Mouse (Mus musculus) bone marrow, adult 2 months (tissue): ENCODE results near the gene Slc2a12. TPM values are rescaled to one million over a fixed set of nuclear protein-coding genes. Genes with fewer than 3 reads are reported as not detected.

ENCODE experiments used
- H3K27ac ChIP-seq: fragments of 200-500 bp; 2 replicates; pipeline ENCODE4 v1.5.1; 2012; ENCODE audit warnings: low read depth, mild to moderate bottlenecking, control low read depth, inconsistent platforms, low read length; ENCODE audit not compliant: control insufficient read depth, poor library complexity, insufficient read depth
- H3K4me1 ChIP-seq: fragments of 200-500 bp; 2 replicates; pipeline ENCODE4 v1.6.1; 2011; ENCODE audit warnings: low read length; ENCODE audit not compliant: control insufficient read depth, insufficient read depth
- H3K4me3 ChIP-seq: fragments of 200-500 bp; replicated peaks from 2 replicates; pipeline ENCODE3; 2011; ENCODE audit warnings: mild to moderate bottlenecking, low read depth, low read length, control low read depth; ENCODE audit not compliant: control insufficient read depth
- CTCF ChIP-seq: fragments of 200-500 bp; IDR thresholded peaks from 2 replicates; pipeline ENCODE4 v1.5.1; 2011; ENCODE audit warnings: low read length, control low read depth; ENCODE audit not compliant: control insufficient read depth, insufficient read depth
- POLR2A ChIP-seq: fragments of 200-500 bp; IDR thresholded peaks from 2 replicates; pipeline ENCODE4 v1.6.1; 2011; ENCODE audit warnings: low read depth, mild to moderate bottlenecking, control low read depth, low read length, borderline replicate concordance; ENCODE audit not compliant: control insufficient read depth
- WGBS: fragments of 180-500 bp; shearing (Covaris S2); methylation state at CpG from one replicate; pipeline ENCODE4 v1.1.7; 2018; 5-methylcytosine and 5-hydroxymethylcytosine counted together
- polyA plus RNA-seq: library from polyadenylated mRNA; stranded (reverse); fragments of >200 nt; gene quantifications from 2 replicates; pipeline ENCODE4 v1.2.4, GENCODE M21; 2011; ENCODE audit warnings: low replicate concordance; ENCODE audit not compliant: missing spikeins, insufficient read depth, insufficient read length

Slc2a12 gene
- polyA plus RNA-seq, 1 experiment = not detected

DNA sequence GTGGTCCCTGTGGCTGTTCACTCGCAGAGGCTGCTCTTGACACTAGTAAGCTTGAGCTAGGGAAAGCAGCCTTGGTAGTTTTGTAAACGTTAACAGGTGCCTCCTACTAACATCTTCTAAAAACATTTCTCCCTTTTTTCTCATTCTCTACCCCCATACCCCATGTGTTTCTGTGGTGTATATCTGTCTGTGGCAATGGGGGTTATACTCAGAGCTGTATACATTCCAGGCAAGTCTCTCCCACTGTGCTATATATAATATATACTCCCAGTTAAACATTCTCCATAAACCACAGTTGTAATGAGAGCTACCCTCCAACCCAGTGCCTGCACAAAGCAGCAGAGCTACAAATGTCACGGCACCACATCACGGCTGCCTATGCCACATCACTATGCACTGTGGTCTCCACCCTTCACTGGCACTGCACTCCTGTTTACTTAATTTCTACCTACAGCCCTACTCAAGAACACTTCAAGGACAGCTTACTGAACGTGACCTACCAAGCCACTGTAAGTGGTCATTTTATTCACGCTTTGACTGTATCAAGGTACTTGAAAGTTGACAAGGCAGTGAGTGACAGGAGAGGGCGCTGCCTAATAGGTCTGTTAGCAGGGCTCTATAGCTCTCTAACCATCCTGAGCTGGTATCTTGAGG lies 63.5 kb downstream of the Slc2a12 start:
- H3K4me1 ChIP-seq = no peaks in the 10 kb centered on the region
- no peak overlapping the region for H3K4me3 ChIP-seq
- no peak for TF ChIP-seq CTCF
- no peak for TF ChIP-seq POLR2A
- no peak overlapping the region for H3K27ac ChIP-seq
- 88% methylated on average over 7 of the region's 7 CpGs for WGBS

DNA sequence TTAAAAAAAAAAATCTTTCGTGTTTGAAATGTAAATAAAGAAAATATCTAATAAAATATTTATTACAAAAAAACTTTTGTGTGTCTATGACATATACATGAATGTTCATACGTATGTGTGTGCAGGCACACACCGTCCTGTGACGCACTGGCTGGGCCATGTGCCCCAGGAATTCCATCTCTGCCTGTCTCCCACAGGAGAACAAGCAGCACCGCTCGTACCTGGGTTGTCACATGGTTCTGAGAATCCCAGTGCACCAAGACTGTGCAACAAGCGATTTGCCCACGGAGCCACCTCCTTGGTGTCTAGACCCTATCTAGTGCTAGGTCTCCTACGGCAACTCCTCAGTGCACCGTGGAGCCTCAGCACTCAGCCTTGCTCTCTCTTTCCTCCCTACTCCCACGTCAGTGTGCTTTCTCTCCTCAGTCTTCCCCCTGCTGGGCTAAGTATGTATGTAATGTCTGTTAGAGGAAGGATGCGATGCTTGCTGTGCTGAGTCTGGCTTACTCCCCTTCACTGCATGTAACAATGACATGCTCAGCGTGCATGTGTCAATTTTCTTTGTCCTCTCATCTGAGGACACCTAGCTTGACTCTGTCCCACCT lies 65.5 kb downstream of the Slc2a12 start:
- WGBS = 88% methylated on average over 13 of the region's 13 CpGs
- TF ChIP-seq POLR2A (no peak), CTCF (no peak)
- no peak overlapping the region for H3K4me3 ChIP-seq
- H3K27ac ChIP-seq = no peak overlapping the region
- H3K4me1 ChIP-seq = no peaks in the 10 kb centered on the region

DNA sequence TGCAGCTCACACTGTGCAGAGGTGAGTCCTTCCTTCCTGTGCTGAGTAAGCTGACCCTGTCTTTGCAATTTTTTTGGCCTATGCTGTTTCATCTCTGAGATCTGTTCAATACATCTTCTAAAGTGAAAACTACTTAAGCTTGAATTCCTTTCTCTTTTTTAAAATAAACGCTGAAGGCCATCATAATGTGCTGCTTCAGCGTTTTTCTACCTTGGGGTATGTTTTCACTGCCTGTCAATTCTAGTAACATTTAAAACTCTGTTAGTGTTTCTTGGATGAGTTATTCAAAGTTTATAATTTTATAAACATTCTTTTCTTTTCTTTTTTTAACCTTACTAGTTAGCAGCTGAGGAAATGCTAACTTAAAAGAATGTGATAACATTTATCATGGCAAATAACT lies 68.1 kb downstream of the Slc2a12 start:
- Histone ChIP-seq H3K27ac (no peak overlapping the region), H3K4me3 (no peak overlapping the region), H3K4me1 (no peaks in the 10 kb centered on the region)
- WGBS = 74% methylated on average over 2 of the region's 2 CpGs
- TF ChIP-seq CTCF (no peak), POLR2A (no peak)

DNA sequence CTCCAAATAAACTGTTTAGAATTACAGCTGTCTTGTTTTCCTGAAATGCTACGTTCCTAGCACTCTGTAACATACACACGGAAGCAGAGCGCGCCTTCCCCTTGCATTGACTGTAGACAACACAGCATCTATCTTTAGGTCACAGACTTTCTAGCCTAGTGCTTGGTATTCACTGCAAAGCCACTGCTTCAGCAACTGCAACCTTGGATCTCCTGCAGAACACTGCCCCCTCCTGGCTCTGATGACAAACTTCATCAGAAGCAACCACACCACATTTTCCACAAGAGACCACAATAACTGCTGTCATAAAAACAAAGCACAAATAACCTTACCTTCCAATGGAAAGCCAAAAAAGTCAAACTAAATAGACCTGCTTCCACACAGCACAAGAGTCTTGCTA lies 69.7 kb downstream of the Slc2a12 start:
- H3K4me1 ChIP-seq = peaks cover 2% of the 10 kb centered on the region; the same call in 1 of the 2 replicates
- 62% methylated on average over 4 of the region's 4 CpGs for WGBS
- TF ChIP-seq POLR2A (no peak), CTCF (peak; percentile 70)
- H3K4me3 ChIP-seq = no peak overlapping the region
- H3K27ac ChIP-seq = no peak overlapping the region

DNA sequence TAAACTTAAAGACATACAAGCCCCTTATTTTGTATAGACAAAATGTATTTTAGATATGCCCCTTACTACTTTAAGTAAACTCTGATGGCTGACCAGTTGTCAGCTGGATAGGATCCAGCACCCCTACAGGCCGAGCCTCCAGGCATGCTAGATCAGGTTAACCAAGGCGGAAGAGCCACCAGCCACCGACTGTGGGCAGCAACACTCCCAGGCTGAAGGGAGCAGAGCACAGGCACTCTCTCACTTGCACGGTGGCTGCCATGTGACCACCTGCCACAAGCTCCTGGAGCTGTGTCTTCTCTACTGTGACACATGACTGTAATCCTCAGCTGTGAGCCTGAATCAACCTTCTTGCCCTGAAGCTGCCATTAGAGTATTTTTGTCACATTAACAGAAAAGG lies 73.7 kb downstream of the Slc2a12 start:
- 24% methylated on average over 4 of the region's 4 CpGs for WGBS
- H3K4me1 ChIP-seq = peaks cover 2% of the 10 kb centered on the region; the same call in 1 of the 2 replicates
- no peak for TF ChIP-seq CTCF
- no peak for TF ChIP-seq POLR2A
- H3K4me3 ChIP-seq = no peak overlapping the region
- H3K27ac ChIP-seq = no peak overlapping the region

DNA sequence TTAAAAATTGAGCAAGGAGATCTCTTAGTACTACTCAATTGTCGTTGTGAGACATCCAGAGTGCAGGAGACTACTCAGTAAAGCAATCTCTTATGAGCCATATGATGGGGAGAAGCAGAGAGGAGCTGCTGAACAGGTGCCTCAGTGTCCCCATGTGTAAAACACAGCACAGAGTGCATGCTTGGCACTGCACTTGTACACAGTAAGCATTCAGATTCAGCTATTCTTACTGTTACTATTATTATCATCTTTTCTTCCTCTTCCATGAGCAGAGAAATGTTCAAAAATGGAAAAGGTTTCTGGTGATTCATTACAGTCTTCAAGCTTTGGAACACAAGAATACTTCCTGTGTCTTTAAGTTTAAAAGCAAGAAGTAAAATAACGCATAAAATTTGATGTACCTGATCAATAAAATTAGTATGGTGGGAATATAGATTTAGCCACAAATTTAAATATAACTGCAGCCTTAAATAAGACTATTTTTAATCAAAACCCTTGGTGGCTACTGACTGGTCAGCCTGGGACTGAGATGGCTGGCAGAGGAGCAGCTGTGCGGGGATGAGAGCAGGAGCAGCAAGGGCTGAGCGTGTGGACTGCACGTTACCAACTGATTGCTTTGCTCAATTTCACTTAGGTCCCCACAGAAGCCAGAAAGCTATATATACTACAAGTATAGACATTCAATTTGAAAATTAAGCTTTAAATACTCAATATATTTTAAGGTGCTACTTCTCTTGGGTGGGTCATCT lies 76.1 kb downstream of the Slc2a12 start:
- Histone ChIP-seq H3K4me3 (no peak overlapping the region), H3K27ac (no peak overlapping the region), H3K4me1 (peaks cover 2% of the 10 kb centered on the region; the same call in 1 of the 2 replicates)
- WGBS = 85% methylated on average over 5 of the region's 5 CpGs
- no peak for TF ChIP-seq POLR2A
- TF ChIP-seq CTCF = no peak

DNA sequence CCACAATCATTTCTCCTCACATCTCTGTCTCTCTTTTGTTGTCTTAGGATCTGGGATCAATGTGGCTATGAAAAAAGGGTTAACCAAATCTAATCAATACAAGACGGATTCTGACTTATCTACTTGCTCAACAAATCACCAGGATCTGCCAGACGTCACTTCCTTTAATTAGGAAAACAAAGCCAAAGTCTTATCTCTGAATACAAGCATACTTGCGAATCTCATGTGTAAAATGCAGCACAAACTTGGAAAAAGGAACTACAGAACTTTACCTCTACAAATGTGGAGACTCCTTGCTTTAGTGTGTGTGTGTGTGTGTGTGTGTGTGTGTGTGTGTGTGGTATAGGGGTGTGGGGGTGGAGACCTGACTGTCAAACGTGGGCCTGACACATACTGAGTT lies 80.4 kb downstream of the Slc2a12 start:
- TF ChIP-seq POLR2A = no peak
- TF ChIP-seq CTCF = no peak
- H3K4me1 ChIP-seq = no peaks in the 10 kb centered on the region; the same call in 1 of the 2 replicates
- H3K27ac ChIP-seq = no peak overlapping the region
- WGBS = 36% methylated on average over 4 of the region's 4 CpGs
- H3K4me3 ChIP-seq = no peak overlapping the region

DNA sequence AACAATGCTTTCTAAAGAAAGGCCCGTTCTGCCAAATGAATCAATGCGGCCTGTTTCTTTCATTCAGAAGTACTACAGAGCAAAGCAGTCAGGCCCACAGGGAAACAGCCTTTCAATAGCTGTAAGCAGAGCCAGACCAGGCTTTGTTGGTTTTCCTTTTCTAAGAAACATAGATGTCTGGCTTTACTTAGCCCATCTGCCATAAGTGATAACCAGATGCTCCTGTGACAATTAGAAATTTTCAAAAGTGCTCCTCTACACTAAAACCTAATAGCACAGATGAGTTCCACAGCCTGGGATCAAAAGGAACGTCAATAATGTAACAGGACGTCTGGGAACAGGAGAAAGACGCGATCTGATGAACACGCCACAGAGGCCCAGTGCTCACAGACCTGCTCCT lies 81.5 kb downstream of the Slc2a12 start:
- no peak overlapping the region for H3K4me3 ChIP-seq
- 89% methylated on average over 7 of the region's 7 CpGs for WGBS
- no peak overlapping the region for H3K27ac ChIP-seq
- no peak for TF ChIP-seq POLR2A
- no peak for TF ChIP-seq CTCF
- peaks cover 2% of the 10 kb centered on the region; the same call in 1 of the 2 replicates for H3K4me1 ChIP-seq
